Mouse (Mus musculus) cerebellum, postnatal 36 days (tissue): Measurements from ENCODE around the gene Vmn1r56.
"Not testable (repeated sequence)": the region's sequence is repeated elsewhere in the genome, so short reads cannot be mapped to it uniquely, and the experiment has no call there.

ENCODE experiments used
- DNase-seq, 2 experiments: peaks; one replicate each; pipeline ENCODE4 v3.0.0; 2021 to 2022; ENCODE audit warnings: mixed read lengths in 2 of 2

Gene Vmn1r56

GRCm38 (mm10) chr7:5196647-5197046 is at the start of gene Vmn1r56:
Gene Vmn1r56 (minus strand): TSS chr7:5196747.
- not testable (repeated sequence) for DNase-seq

- DNase-seq: not testable (repeated sequence)
Measured at GRCm38 (mm10) chr7:5218193-5218592, 21.6 kb upstream of the Vmn1r56 start, which contains the start of gene Vmn1r57. Gene Vmn1r57 (plus strand): TSS chr7:5218493.

- not testable (repeated sequence) for DNase-seq
Measured at GRCm38 (mm10) chr7:5149570-5149969, 47.0 kb downstream of the Vmn1r56 start, which contains the start of gene Vmn1r55. Gene Vmn1r55 (minus strand): TSS chr7:5149670.
